Mouse (Mus musculus) heart, embryonic 16.5 days (tissue): Measurements from ENCODE around the gene Ddx4. TPM values are rescaled to one million over a fixed set of nuclear protein-coding genes. Genes with fewer than 3 reads are reported as not detected.

ENCODE experiments used
- ATAC-seq: fragments of 200-750 bp; cut with Nextera tagmentation; replicated peaks from 2 replicates; pipeline ENCODE4 v1.8.0; 2017; ENCODE audit warnings: moderate number of reproducible peaks; ENCODE audit not compliant: insufficient read depth, low FRiP score; ENCODE audit errors: extremely low read depth
- H3K27ac ChIP-seq: fragments of 300-500 bp; sonication (generic); 2 replicates; pipeline ENCODE4 v1.5.1; 2014; ENCODE audit warnings: mild to moderate bottlenecking, low read length, control low read depth, moderate library complexity
- H3K27me3 ChIP-seq: fragments of 300-500 bp; sonication (generic); 2 replicates; pipeline ENCODE4 v1.6.1; 2014; ENCODE audit warnings: low read length, mixed read lengths; ENCODE audit not compliant: control insufficient read depth, insufficient read depth
- H3K36me3 ChIP-seq: fragments of 300-500 bp; sonication (generic); 2 replicates; pipeline ENCODE4 v1.6.1; 2014; ENCODE audit not compliant: control insufficient read depth, insufficient read depth
- H3K4me1 ChIP-seq: fragments of 300-500 bp; sonication (generic); 2 replicates; pipeline ENCODE4 v1.6.1; 2014; ENCODE audit warnings: low read length, mixed read lengths; ENCODE audit not compliant: control insufficient read depth, insufficient read depth
- H3K4me2 ChIP-seq: fragments of 300-500 bp; sonication (generic); 2 replicates; pipeline ENCODE4 v1.6.1; 2014; ENCODE audit warnings: low read depth, mild to moderate bottlenecking, control low read depth, low read length
- H3K4me3 ChIP-seq: fragments of 300-500 bp; sonication (generic); 2 replicates; pipeline ENCODE4 v1.5.1; 2014; ENCODE audit warnings: mild to moderate bottlenecking, control low read depth, low read length
- H3K9ac ChIP-seq: fragments of 300-500 bp; sonication (generic); 2 replicates; pipeline ENCODE4 v1.6.1; 2014; ENCODE audit warnings: low read length, control low read depth
- H3K9me3 ChIP-seq: fragments of 300-500 bp; sonication (generic); replicated peaks from 2 replicates; pipeline ENCODE4 v1.6.1; 2016; ENCODE audit warnings: low read length; ENCODE audit not compliant: control insufficient read depth
- WGBS: fragments of 180-500 bp; shearing (Covaris S2); extraction: QIAGEN DNeasy Blood & Tissue Kit; methylation state at CpG from one replicate; pipeline ENCODE4 v1.1.7; 2014; 5-methylcytosine and 5-hydroxymethylcytosine counted together
- polyA plus RNA-seq: library from polyadenylated mRNA; unstranded; fragments of >200 nt; fragmentation: Nextera tagmentation; extraction: Ambion mirVana; gene quantifications from 2 replicates; pipeline ENCODE4 v1.2.1, GENCODE M21; 2015

Gene Ddx4
- polyA plus RNA-seq, 1 experiment from 2014 or later: 0.58 TPM

DNA sequence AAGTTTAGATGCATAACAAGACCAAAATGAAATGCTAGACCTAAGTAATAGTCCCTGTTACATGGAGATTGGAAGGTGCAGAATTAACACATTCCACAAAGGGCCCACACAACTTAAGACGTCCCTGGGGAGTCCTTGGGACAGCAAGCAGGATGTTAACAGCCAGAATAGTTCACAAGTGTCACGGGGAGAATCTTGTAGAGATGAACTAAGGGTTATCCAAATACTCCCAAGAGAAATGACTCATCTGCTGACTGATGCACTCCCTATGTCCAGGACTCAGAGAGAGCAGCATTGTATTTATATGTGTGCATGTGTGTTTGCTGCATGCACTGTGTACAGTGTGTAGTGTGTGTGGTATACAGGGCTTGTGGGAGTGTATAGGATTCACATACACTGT lies 95.8 kb downstream of the Ddx4 start:
- Histone ChIP-seq H3K4me2 (no peak overlapping the region), H3K27ac (no peak overlapping the region), H3K9ac (no peak overlapping the region), H3K4me1 (no peaks in the 10 kb centered on the region), H3K9me3 (no peaks in the 10 kb centered on the region), H3K4me3 (no peak overlapping the region), H3K36me3 (no peaks in the 10 kb centered on the region), H3K27me3 (no peaks in the 10 kb centered on the region)
- WGBS: 33% methylated on average over 2 of the region's 2 CpGs
- no peak for ATAC-seq

GRCm38 (mm10) chr13:112553304-112553703 lies 99.0 kb downstream of the Ddx4 start:
- H3K27ac ChIP-seq: no peak overlapping the region
- no peaks in the 10 kb centered on the region for H3K9me3 ChIP-seq
- H3K4me2 ChIP-seq: no peak overlapping the region
- no peaks in the 10 kb centered on the region for H3K27me3 ChIP-seq
- no peaks in the 10 kb centered on the region for H3K36me3 ChIP-seq
- no peaks in the 10 kb centered on the region for H3K4me1 ChIP-seq
- H3K9ac ChIP-seq: no peak overlapping the region
- no peak for ATAC-seq
- no peak overlapping the region for H3K4me3 ChIP-seq
- WGBS: 89% methylated on average over 5 of the region's 5 CpGs

- Histone ChIP-seq H3K4me1 (no peaks in the 10 kb centered on the region), H3K4me3 (no peak overlapping the region), H3K4me2 (no peak overlapping the region), H3K9me3 (no peaks in the 10 kb centered on the region), H3K27ac (no peak overlapping the region), H3K27me3 (no peaks in the 10 kb centered on the region), H3K36me3 (no peaks in the 10 kb centered on the region), H3K9ac (no peak overlapping the region)
- no peak for ATAC-seq
- 63% methylated on average over 7 of the region's 7 CpGs for WGBS
These were observed 100.4 kb downstream of the Ddx4 start for GRCm38 (mm10) chr13:112551641-112552548.

Other genes starting within 250 kb of the Ddx4 start
- 43.0 and 45.1 TPM in 2 replicates for gene Il6st, start 188.4 kb downstream of the Ddx4 start, polyA plus RNA-seq
- 0.12 and 0.17 TPM in 2 replicates for gene Il31ra, start 58.1 kb downstream of the Ddx4 start, polyA plus RNA-seq
- 12.7 and 14.0 TPM in 2 replicates for gene Slc38a9, start 8.3 kb upstream of the Ddx4 start, polyA plus RNA-seq
- 59.3 and 63.2 TPM in 2 replicates for gene Plpp1, start 148.3 kb upstream of the Ddx4 start, polyA plus RNA-seq